Mouse (Mus musculus): ENCODE results near the gene Plekhm2. TPM values are rescaled to one million over a fixed set of nuclear protein-coding genes. Genes with fewer than 3 reads are reported as not detected.

The Plekhm2 gene
- polyA plus RNA-seq, 1 experiment from 2014 or later: 6.3 TPM

DNA sequence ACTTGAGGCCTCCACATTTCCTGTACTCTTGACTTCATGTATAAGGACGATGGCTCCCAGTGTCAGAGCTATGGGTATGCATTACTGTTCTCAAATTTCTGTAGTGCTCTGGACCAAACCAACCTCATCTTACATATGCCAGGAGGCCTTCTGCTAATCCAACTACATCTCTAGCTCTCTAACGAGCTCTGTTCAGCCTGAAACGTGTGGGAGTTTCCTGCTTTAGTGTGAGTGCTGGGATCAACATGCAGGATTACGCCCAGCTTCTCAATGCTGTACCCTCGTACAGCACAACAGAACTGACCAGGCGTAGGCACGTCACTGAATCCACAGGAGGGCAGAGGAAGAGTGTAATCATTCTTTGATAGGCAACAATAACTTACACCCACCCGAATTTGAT, 21.8 kb upstream of the Plekhm2 start:
- no peak overlapping the region for H3K27ac ChIP-seq (ENCODE audit: low read length)
- H3K4me3 ChIP-seq (replicated peaks; ENCODE audit: low read length): no peak overlapping the region
- H3K4me2 ChIP-seq (ENCODE audit: low read depth, low read length): no peak overlapping the region
- peaks cover 36% of the 10 kb centered on the region for H3K36me3 ChIP-seq (ENCODE audit: control insufficient read depth, insufficient read depth, low read length)
- H3K4me1 ChIP-seq (ENCODE audit: control insufficient read depth, insufficient read depth, low read length): peaks cover 11% of the 10 kb centered on the region
- no peaks in the 10 kb centered on the region for H3K9me3 ChIP-seq (replicated peaks; ENCODE audit: control insufficient read depth, low read length)
- H3K9ac ChIP-seq (ENCODE audit: low read length): no peak overlapping the region
- no peaks in the 10 kb centered on the region for H3K27me3 ChIP-seq (ENCODE audit: control insufficient read depth, insufficient read depth, low read length)
- WGBS: 79% methylated on average over 8 of the region's 8 CpGs
- no peak for ATAC-seq (ENCODE audit: insufficient read depth, low FRiP score)

DNA sequence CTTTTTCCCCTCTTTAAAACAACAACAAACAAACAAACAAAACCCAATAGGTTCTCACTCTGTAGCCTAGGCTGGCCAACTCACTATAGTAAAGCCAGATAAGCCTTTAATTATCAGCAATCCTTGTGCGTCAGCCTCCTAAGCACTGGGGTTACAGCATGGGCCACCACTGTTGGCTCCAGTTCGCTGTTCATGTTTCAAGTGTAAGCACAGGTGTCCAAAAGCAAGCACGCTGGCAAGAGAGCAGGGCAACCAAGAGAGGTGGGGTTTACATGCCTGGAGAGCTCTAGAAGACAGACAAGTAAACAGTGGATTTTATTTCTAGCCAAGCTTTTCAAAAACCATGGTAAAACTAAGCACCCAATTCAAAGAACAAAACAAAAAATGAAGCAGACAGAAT, 21.4 kb upstream of the Plekhm2 start:
- peaks cover 34% of the 10 kb centered on the region for H3K36me3 ChIP-seq (ENCODE audit: control insufficient read depth, insufficient read depth, low read length)
- whole genome bisulfite sequencing: 79% methylated on average over 3 of the region's 3 CpGs
- no peak overlapping the region for H3K4me2 ChIP-seq (ENCODE audit: low read depth, low read length)
- no peak overlapping the region for H3K27ac ChIP-seq (ENCODE audit: low read length)
- H3K4me1 ChIP-seq (ENCODE audit: control insufficient read depth, insufficient read depth, low read length): peaks cover 11% of the 10 kb centered on the region
- H3K9ac ChIP-seq (ENCODE audit: low read length): no peak overlapping the region
- H3K4me3 ChIP-seq (replicated peaks; ENCODE audit: low read length): no peak overlapping the region
- H3K27me3 ChIP-seq (ENCODE audit: control insufficient read depth, insufficient read depth, low read length): no peaks in the 10 kb centered on the region
- no peak for ATAC-seq (ENCODE audit: insufficient read depth, low FRiP score)
- H3K9me3 ChIP-seq (replicated peaks; ENCODE audit: control insufficient read depth, low read length): no peaks in the 10 kb centered on the region

DNA sequence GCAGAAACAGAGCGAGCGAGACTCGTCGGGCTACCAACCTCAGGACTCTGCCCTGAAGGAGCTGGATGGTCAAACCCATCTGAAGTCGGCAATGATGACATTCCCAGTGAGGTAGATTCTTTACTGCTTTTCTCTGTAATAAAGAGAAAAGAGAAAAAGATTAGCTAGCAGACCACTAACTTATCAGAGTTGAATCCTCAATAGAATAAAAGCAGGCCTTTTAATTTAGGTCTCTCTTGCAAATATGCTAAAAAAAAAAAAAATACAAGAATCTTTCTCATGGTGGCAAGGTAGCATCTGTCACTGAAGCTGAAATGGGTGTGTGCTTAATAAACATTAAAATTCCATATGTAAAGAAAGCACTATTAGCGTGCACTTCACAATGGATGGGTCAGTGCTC, 20.8 kb upstream of the Plekhm2 start, which contains the start of gene Rsc1a1:
Gene Rsc1a1, minus strand, starts transcription at position 101 of the 400 bp plus-strand sequence.
- Histone ChIP-seq H3K4me1 (ENCODE audit: control insufficient read depth, insufficient read depth, low read length) (peaks cover 11% of the 10 kb centered on the region), H3K4me3 (replicated peaks; ENCODE audit: low read length) (no peak within 1 kb of the TSS), H3K36me3 (ENCODE audit: control insufficient read depth, insufficient read depth, low read length) (peaks cover 30% of the 10 kb centered on the region), H3K9ac (ENCODE audit: low read length) (no peak within 1 kb of the TSS), H3K27ac (ENCODE audit: low read length) (no peak within 1 kb of the TSS), H3K9me3 (replicated peaks; ENCODE audit: control insufficient read depth, low read length) (no peaks in the 10 kb centered on the region), H3K27me3 (ENCODE audit: control insufficient read depth, insufficient read depth, low read length) (no peaks in the 10 kb centered on the region), H3K4me2 (ENCODE audit: low read depth, low read length) (no peak within 1 kb of the TSS)
- ATAC-seq (ENCODE audit: insufficient read depth, low FRiP score): no peak
- WGBS: 94% methylated on average over 6 of the region's 6 CpGs

DNA sequence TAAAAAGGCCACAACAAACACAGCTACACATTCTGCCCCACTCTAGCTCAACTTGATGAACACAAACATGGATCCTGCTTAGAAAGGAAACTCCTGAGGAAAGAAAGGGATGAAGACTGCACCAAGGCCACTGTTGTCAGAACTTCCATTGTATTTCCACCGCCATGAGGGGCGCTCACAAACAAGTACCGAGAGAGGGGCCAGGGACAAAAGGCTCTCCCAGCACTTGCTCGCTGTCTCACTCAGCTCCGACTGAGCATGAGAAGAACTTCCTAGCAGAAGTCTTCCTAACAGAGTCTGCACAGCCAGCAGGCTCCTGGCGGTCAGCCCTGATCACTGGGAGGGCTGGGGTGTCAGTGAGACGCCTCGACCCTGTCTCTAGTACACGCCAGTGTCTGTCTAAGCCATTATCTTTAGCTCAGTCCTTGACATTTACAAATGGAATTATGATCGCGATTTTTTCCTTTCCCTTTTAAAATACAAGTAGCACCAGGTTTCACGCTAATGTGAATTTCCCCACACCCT, 18.1 kb upstream of the Plekhm2 start:
- WGBS: 71% methylated on average over 12 of the region's 12 CpGs
- ATAC-seq (ENCODE audit: insufficient read depth, low FRiP score): no peak
- no peaks in the 10 kb centered on the region for H3K27me3 ChIP-seq (ENCODE audit: control insufficient read depth, insufficient read depth, low read length)
- peaks cover 11% of the 10 kb centered on the region for H3K4me1 ChIP-seq (ENCODE audit: control insufficient read depth, insufficient read depth, low read length)
- H3K36me3 ChIP-seq (ENCODE audit: control insufficient read depth, insufficient read depth, low read length): peaks cover 23% of the 10 kb centered on the region
- no peak overlapping the region for H3K4me3 ChIP-seq (replicated peaks; ENCODE audit: low read length)
- 0 out of 2 replicates have a peak overlapping the region, but pooled peaks have one; percentile 16 for H3K27ac ChIP-seq (ENCODE audit: low read length)
- H3K9me3 ChIP-seq (replicated peaks; ENCODE audit: control insufficient read depth, low read length): no peaks in the 10 kb centered on the region
- no peak overlapping the region for H3K9ac ChIP-seq (ENCODE audit: low read length)
- H3K4me2 ChIP-seq (ENCODE audit: low read depth, low read length): no peak overlapping the region

DNA sequence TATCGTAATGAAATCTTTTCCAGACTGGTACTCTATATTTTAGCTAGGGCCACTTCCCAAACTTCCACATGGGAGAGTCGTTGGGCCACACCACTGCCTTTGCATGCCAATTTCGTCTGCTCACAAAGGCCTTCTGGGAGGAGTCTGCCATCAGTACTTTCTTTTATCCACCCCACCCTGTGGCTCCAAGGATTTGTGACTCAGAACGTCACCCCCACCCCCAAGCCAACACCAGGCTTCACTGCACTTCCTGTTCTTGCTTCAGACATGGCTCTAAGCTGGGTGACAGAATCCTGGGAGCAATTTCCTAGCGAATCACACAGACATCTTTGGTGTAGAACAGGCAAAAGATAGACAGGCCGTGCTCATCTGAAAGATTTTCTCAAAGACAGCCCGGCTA, 17.1 kb upstream of the Plekhm2 start:
- Histone ChIP-seq H3K4me1 (ENCODE audit: control insufficient read depth, insufficient read depth, low read length) (peaks cover 11% of the 10 kb centered on the region), H3K27ac (ENCODE audit: low read length) (peak overlapping the region; percentile 62; the same call in 1 of the 2 replicates), H3K9me3 (replicated peaks; ENCODE audit: control insufficient read depth, low read length) (no peaks in the 10 kb centered on the region), H3K9ac (ENCODE audit: low read length) (no peak overlapping the region), H3K4me2 (ENCODE audit: low read depth, low read length) (no peak overlapping the region), H3K36me3 (ENCODE audit: control insufficient read depth, insufficient read depth, low read length) (peaks cover 23% of the 10 kb centered on the region), H3K4me3 (replicated peaks; ENCODE audit: low read length) (no peak overlapping the region), H3K27me3 (ENCODE audit: control insufficient read depth, insufficient read depth, low read length) (no peaks in the 10 kb centered on the region)
- ATAC-seq (ENCODE audit: insufficient read depth, low FRiP score): peak; percentile 56; the same call in 1 of the 2 replicates
- 57% methylated on average over 7 of the region's 7 CpGs for WGBS

DNA sequence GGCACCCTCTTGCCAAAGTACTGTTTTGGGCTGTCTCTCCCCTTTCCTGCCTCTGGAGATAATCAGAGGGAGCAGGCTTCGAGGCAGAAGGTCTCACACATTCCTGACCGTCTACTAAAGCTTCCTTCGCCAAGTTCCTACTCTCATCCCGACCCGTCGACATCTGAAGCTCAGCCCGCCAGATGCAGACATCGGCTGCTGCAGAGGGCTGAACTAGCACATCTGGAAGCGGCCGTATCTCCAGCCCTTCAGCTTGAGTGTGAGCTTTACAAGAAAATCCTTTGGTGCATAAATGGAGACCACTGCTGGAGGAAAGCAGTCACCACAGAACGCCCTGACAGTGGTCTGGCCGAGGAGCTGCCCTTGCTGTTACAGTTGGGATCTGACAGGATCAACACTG, 16.2 kb upstream of the Plekhm2 start:
- Histone ChIP-seq H3K4me3 (replicated peaks; ENCODE audit: low read length) (no peak overlapping the region), H3K27me3 (ENCODE audit: control insufficient read depth, insufficient read depth, low read length) (no peaks in the 10 kb centered on the region), H3K4me1 (ENCODE audit: control insufficient read depth, insufficient read depth, low read length) (peaks cover 11% of the 10 kb centered on the region), H3K27ac (ENCODE audit: low read length) (peak overlapping the region; percentile 17; the same call in 1 of the 2 replicates), H3K9ac (ENCODE audit: low read length) (no peak overlapping the region), H3K9me3 (replicated peaks; ENCODE audit: control insufficient read depth, low read length) (no peaks in the 10 kb centered on the region), H3K4me2 (ENCODE audit: low read depth, low read length) (no peak overlapping the region), H3K36me3 (ENCODE audit: control insufficient read depth, insufficient read depth, low read length) (peaks cover 20% of the 10 kb centered on the region)
- peak; percentile 51; the same call in 1 of the 2 replicates for ATAC-seq (ENCODE audit: insufficient read depth, low FRiP score)
- 46% methylated on average over 12 of the region's 12 CpGs for WGBS

DNA sequence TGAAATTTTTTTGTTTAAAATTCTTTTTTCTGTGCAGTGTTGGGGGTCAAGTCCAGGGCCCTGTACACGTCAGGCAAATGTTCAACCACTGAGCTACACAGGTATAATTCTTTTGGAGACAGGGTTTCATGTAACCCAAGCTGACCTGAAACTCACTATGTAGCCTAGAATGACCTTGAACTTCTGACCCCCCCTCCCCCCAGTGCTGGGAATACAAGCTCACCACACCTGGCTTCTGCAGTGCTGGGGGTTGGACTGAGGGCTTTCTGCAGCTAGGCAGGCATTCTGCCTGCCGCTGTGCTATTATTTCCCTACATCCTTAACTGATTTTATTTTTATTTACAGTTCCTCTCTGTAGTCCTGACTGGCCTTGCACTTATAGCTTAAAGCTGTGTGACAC, 14.3 kb upstream of the Plekhm2 start:
- no peak overlapping the region for H3K27ac ChIP-seq (ENCODE audit: low read length)
- peaks cover 10% of the 10 kb centered on the region for H3K4me1 ChIP-seq (ENCODE audit: control insufficient read depth, insufficient read depth, low read length)
- H3K4me2 ChIP-seq (ENCODE audit: low read depth, low read length): no peak overlapping the region
- 85% methylated on average over 2 of the region's 2 CpGs for WGBS
- H3K27me3 ChIP-seq (ENCODE audit: control insufficient read depth, insufficient read depth, low read length): no peaks in the 10 kb centered on the region
- H3K9me3 ChIP-seq (replicated peaks; ENCODE audit: control insufficient read depth, low read length): no peaks in the 10 kb centered on the region
- no peak overlapping the region for H3K4me3 ChIP-seq (replicated peaks; ENCODE audit: low read length)
- H3K9ac ChIP-seq (ENCODE audit: low read length): no peak overlapping the region
- ATAC-seq (ENCODE audit: insufficient read depth, low FRiP score): no peak
- peaks cover 8% of the 10 kb centered on the region for H3K36me3 ChIP-seq (ENCODE audit: control insufficient read depth, insufficient read depth, low read length)

DNA sequence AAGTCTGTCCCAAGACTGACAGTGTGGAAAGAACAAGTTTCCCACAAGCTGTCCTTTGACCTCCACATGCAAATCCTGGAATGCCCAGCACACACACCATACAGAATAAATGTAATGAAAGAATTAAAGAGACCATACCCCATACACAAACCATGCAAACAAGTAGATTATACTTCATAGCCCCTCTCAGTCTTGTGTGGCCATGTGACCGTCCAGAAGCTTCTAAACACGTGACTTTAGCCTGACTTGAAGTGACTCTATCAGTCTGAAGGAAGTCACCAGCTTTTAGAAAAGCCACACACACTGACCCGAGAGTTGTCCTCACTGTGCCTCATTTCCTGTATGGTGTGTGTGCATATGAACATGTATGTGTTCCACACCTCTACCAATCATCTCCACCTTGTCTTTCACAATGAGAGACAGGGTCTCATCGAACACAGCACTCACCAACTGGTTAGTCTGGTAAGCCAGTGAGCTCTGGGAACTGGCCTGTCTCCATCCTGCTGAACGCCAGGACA, 11.8 kb upstream of the Plekhm2 start:
- Histone ChIP-seq H3K4me2 (ENCODE audit: low read depth, low read length) (no peak overlapping the region), H3K27me3 (ENCODE audit: control insufficient read depth, insufficient read depth, low read length) (no peaks in the 10 kb centered on the region), H3K9ac (ENCODE audit: low read length) (no peak overlapping the region), H3K4me3 (replicated peaks; ENCODE audit: low read length) (no peak overlapping the region), H3K27ac (ENCODE audit: low read length) (no peak overlapping the region), H3K9me3 (replicated peaks; ENCODE audit: control insufficient read depth, low read length) (no peaks in the 10 kb centered on the region), H3K36me3 (ENCODE audit: control insufficient read depth, insufficient read depth, low read length) (no peaks in the 10 kb centered on the region), H3K4me1 (ENCODE audit: control insufficient read depth, insufficient read depth, low read length) (no peaks in the 10 kb centered on the region)
- WGBS: 74% methylated on average over 5 of the region's 5 CpGs
- ATAC-seq (ENCODE audit: insufficient read depth, low FRiP score): no peak

DNA sequence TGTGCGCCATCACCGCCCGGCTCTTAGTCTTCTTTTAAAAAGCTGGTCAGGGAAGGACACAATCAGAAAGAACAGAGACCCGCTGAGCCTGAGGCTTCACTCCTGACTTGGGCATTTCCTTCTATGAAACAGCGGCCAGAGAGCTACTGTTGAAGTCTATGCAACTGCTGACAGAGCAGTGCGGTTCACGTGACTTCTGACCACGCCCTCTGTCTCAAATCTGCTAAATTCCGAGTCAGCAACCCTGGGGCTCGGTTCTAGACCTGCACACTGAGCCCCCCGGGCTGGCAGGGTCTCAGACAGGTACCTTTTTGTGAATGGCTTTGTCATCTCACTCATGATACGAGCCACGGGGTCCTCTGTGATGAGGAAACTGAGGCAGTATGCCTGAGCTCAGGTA, 7.6 kb upstream of the Plekhm2 start:
- H3K27ac ChIP-seq (ENCODE audit: low read length): no peak overlapping the region
- no peak overlapping the region for H3K4me3 ChIP-seq (replicated peaks; ENCODE audit: low read length)
- H3K4me1 ChIP-seq (ENCODE audit: control insufficient read depth, insufficient read depth, low read length): 0 out of 2 replicates have a peak, but pooled peaks cover 5% of the 10 kb centered on the region
- H3K27me3 ChIP-seq (ENCODE audit: control insufficient read depth, insufficient read depth, low read length): no peaks in the 10 kb centered on the region
- 67% methylated on average over 13 of the region's 13 CpGs for WGBS
- no peaks in the 10 kb centered on the region for H3K36me3 ChIP-seq (ENCODE audit: control insufficient read depth, insufficient read depth, low read length)
- ATAC-seq (ENCODE audit: insufficient read depth, low FRiP score): no peak
- H3K9ac ChIP-seq (ENCODE audit: low read length): no peak overlapping the region
- H3K9me3 ChIP-seq (replicated peaks; ENCODE audit: control insufficient read depth, low read length): no peaks in the 10 kb centered on the region
- no peak overlapping the region for H3K4me2 ChIP-seq (ENCODE audit: low read depth, low read length)

Measured in stomach, embryonic 16.5 days (tissue).